Mouse (Mus musculus): ENCODE measurements around the gene Btrc. TPM values are rescaled to one million over a fixed set of nuclear protein-coding genes. Genes with fewer than 3 reads are reported as not detected.

The Btrc gene
- polyA plus RNA-seq, 1 experiment from 2014 or later: 43.5 TPM

DNA sequence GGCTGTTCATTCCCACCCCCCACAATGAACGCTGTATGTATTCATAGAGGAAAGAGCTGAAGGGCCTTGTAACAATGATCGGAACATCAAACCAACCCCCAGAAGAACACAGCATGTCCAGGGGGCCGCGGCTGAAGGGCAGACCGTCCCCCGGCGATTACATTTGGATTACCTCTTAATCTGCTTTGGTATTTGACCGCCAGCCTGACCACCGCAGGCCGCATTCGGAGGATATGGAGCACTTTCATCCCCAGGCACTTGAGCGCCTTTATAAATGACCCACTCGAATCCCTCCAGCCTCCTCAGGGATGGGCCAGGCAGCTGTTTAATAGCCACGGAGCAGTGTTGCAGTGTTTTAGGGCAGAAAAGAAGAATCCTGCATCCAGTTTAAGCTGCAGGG lies 203.8 kb downstream of the Btrc start:
- Histone ChIP-seq H3K9me3 (ENCODE audit: low read depth, low read length) (no peaks in the 10 kb centered on the region), H3K36me3 (ENCODE audit: insufficient read depth) (peaks cover 2% of the 10 kb centered on the region), H3K4me2 (no peak overlapping the region), H3K27me3 (ENCODE audit: insufficient read depth, low read length) (no peaks in the 10 kb centered on the region), H3K4me1 (ENCODE audit: insufficient read depth) (no peaks in the 10 kb centered on the region; the same call in 1 of the 2 replicates), H3K4me3 (ENCODE audit: low read depth, low read length) (no peak overlapping the region), H3K27ac (ENCODE audit: low read depth) (no peak overlapping the region), H3K9ac (no peak overlapping the region)
- DNase-seq: no peak
- ATAC-seq (ENCODE audit: insufficient read depth): no peak
- TF ChIP-seq CTCF (IDR thresholded peaks at IDR 0.05; ENCODE audit: low read depth): no peak
- 46% methylated on average over 14 of the region's 14 CpGs for WGBS

DNA sequence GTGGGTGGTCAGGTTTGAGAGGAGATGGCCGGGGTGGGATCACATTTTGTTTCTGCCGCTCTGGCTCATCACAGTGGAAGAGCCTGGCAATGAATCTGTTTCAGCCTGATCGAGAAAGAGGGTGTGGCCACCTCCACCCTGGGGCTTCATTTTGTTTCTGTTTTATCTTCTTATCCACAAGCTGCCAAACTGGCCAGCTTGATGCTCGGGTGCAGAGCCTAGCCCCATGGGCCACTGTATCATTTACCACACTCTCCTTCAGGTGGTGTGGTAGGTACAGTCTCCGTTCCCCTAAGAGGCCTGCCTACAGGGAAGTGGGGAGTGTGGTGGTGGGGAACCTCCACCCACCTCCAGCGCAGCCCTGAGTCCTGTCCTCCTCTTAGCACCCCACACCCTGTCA lies 209.5 kb downstream of the Btrc start:
- Histone ChIP-seq H3K36me3 (ENCODE audit: insufficient read depth) (peaks cover 20% of the 10 kb centered on the region), H3K4me2 (no peak overlapping the region), H3K9ac (no peak overlapping the region), H3K4me1 (ENCODE audit: insufficient read depth) (peaks cover 23% of the 10 kb centered on the region), H3K9me3 (ENCODE audit: low read depth, low read length) (no peaks in the 10 kb centered on the region), H3K27me3 (ENCODE audit: insufficient read depth, low read length) (no peaks in the 10 kb centered on the region), H3K4me3 (ENCODE audit: low read depth, low read length) (no peak overlapping the region), H3K27ac (ENCODE audit: low read depth) (no peak overlapping the region)
- no peak for ATAC-seq (ENCODE audit: insufficient read depth)
- no peak for TF ChIP-seq CTCF (IDR thresholded peaks at IDR 0.05; ENCODE audit: low read depth)
- WGBS: 72% methylated on average over 6 of the region's 6 CpGs
- DNase-seq: no peak

DNA sequence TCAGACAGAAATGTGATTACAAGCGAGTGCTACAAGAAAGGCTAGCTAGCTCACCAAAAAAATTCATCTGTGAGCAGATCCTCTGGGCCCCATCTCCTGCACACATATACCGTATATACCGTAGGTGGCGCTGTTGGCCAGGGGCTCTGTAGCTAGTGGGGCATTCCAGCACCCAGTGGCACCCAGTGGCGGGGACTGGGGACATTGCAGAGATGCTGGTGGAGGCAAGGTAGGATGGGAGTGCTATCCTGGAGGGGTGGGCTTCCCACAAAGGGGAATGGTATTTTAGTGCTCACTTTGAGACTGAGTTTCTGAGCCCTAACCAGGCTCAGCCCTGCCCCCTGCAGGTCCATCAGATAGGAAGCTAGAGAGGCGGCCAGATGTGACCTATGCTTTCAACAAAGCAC lies 210.3 kb downstream of the Btrc start:
- peak; percentile 66 for ATAC-seq (ENCODE audit: insufficient read depth)
- 11% methylated on average over 6 of the region's 6 CpGs for WGBS

DNA sequence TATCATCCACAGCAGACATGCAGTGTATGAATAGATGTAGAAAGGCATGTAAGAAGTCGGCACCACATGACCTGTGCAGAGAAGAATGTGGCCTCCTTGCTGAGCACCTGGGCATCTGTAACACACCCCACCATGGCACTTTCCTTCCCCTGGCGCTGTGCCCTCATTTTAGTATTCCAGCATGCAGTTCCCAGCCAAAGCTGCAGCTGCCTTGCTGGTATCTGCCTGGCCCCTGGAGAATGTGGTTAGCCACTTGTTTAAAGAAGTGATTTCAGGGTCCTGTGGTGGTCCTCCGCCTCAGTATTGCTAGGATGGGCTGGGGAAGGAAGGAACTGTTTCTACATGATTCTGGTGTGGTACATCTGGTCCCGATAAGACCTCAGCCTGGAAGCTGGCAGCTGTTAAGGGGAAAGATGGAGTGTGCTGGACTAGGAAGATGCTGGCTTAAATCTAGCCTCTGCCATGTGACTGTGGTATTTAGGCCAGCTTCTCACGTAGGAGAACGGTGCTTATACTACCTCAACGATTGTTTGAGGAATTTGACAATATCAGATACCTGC lies 210.9 kb downstream of the Btrc start:
- no peak overlapping the region for H3K4me2 ChIP-seq
- 61% methylated on average over 7 of the region's 7 CpGs for WGBS

More for the DNA sequence above, 210.3 kb downstream of the Btrc start:
- peaks cover 23% of the 10 kb centered on the region for H3K4me1 ChIP-seq (ENCODE audit: insufficient read depth)
- H3K27me3 ChIP-seq (ENCODE audit: insufficient read depth, low read length): no peaks in the 10 kb centered on the region
- DNase-seq: peak; percentile 87
- H3K4me2 ChIP-seq: no peak overlapping the region
- no peaks in the 10 kb centered on the region for H3K9me3 ChIP-seq (ENCODE audit: low read depth, low read length)
- H3K9ac ChIP-seq: no peak overlapping the region
- H3K36me3 ChIP-seq (ENCODE audit: insufficient read depth): peaks cover 28% of the 10 kb centered on the region
- no peak overlapping the region for H3K4me3 ChIP-seq (ENCODE audit: low read depth, low read length)
- peak; percentile 91 for TF ChIP-seq CTCF (IDR thresholded peaks at IDR 0.05; ENCODE audit: low read depth)
- H3K27ac ChIP-seq (ENCODE audit: low read depth): no peak overlapping the region

DNA sequence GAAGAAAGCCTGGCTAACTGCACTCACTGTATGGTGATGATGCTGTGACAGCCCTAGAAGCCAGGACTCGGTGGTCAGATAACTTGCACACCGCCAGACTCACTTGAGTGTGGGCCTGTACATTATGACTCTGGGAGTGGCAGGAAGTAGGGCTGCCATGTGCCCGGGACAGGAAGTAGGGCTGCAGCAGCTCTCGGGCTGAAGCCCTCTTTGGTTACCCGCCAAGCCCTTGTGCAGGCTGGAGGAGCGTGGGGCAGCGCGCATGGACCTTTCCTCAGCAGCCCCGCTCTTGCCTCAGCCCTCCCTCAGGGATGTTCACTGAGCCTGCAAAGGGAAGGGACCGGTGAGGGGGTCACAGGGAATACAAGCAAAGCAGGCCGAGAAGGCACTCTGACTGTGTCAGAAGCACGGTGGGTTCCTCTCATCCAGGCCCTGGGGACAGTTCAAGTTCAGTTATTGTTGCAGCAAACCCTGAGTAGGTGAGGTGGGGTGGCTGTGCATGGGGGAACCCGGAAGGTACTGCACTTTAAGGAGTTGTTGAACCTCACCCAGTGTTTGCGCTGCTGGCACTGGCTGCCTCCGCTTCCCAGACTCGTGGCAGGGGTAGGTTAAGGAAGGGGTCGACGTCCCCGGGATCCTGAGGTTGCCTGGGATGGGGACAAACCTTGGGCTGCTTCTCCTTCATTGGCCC lies 211.6 kb downstream of the Btrc start:
- 0 out of 2 replicates have a peak overlapping the region, but pooled peaks have one; percentile 12 for H3K4me2 ChIP-seq
- DNase-seq: peak; percentile 59

More for the DNA sequence above, 210.9 kb downstream of the Btrc start:
- Histone ChIP-seq H3K4me1 (ENCODE audit: insufficient read depth) (peaks cover 23% of the 10 kb centered on the region), H3K9ac (no peak overlapping the region), H3K36me3 (ENCODE audit: insufficient read depth) (peaks cover 33% of the 10 kb centered on the region), H3K27ac (ENCODE audit: low read depth) (peak overlapping the region; percentile 68; the same call in 1 of the 2 replicates), H3K9me3 (ENCODE audit: low read depth, low read length) (no peaks in the 10 kb centered on the region), H3K27me3 (ENCODE audit: insufficient read depth, low read length) (no peaks in the 10 kb centered on the region), H3K4me3 (ENCODE audit: low read depth, low read length) (no peak overlapping the region)
- no peak for TF ChIP-seq CTCF (IDR thresholded peaks at IDR 0.05; ENCODE audit: low read depth)
- DNase-seq: no peak
- ATAC-seq (ENCODE audit: insufficient read depth): no peak

DNA sequence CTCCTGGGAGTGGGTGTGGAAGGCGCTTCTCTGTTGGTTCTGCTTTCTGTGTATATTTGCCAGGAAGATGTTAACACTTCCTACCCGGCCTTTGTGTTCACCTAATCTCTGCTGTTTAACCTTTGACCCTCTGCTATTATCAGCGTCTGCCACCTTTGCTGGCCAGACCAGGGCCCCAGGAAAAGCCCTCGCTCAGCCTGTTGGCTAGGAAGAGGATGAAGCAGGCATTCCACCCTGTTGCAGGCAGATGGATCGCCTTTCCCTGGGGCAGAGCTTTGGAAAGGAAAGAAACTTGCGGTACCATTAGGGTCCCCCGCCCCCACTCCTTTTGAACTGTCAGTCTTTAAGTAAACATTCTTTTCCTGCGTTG lies 212.1 kb downstream of the Btrc start:
- Histone ChIP-seq H3K4me2 (0 out of 2 replicates have a peak overlapping the region, but pooled peaks have one; percentile 12), H3K9ac (no peak overlapping the region), H3K9me3 (ENCODE audit: low read depth, low read length) (no peaks in the 10 kb centered on the region), H3K27me3 (ENCODE audit: insufficient read depth, low read length) (no peaks in the 10 kb centered on the region), H3K36me3 (ENCODE audit: insufficient read depth) (peaks cover 40% of the 10 kb centered on the region), H3K27ac (ENCODE audit: low read depth) (no peak overlapping the region), H3K4me3 (ENCODE audit: low read depth, low read length) (no peak overlapping the region), H3K4me1 (ENCODE audit: insufficient read depth) (peaks cover 23% of the 10 kb centered on the region)
- 5% methylated on average over 8 of the region's 8 CpGs for whole genome bisulfite sequencing
- ATAC-seq (ENCODE audit: insufficient read depth) (peak; percentile 28; the same call in 1 of the 2 replicates), DNase-seq (peak; percentile 75)
- TF ChIP-seq CTCF (IDR thresholded peaks at IDR 0.05; ENCODE audit: low read depth): no peak

More for the DNA sequence above, 211.6 kb downstream of the Btrc start:
- peak overlapping the region; percentile 68 for H3K27ac ChIP-seq (ENCODE audit: low read depth)
- peaks cover 23% of the 10 kb centered on the region for H3K4me1 ChIP-seq (ENCODE audit: insufficient read depth)
- ATAC-seq (ENCODE audit: insufficient read depth): peak; percentile 50
- no peaks in the 10 kb centered on the region for H3K9me3 ChIP-seq (ENCODE audit: low read depth, low read length)
- no peak for TF ChIP-seq CTCF (IDR thresholded peaks at IDR 0.05; ENCODE audit: low read depth)
- H3K36me3 ChIP-seq (ENCODE audit: insufficient read depth): peaks cover 40% of the 10 kb centered on the region
- H3K27me3 ChIP-seq (ENCODE audit: insufficient read depth, low read length): no peaks in the 10 kb centered on the region
- H3K9ac ChIP-seq: no peak overlapping the region
- H3K4me3 ChIP-seq (ENCODE audit: low read depth, low read length): no peak overlapping the region
- WGBS: 21% methylated on average over 19 of the region's 19 CpGs

DNA sequence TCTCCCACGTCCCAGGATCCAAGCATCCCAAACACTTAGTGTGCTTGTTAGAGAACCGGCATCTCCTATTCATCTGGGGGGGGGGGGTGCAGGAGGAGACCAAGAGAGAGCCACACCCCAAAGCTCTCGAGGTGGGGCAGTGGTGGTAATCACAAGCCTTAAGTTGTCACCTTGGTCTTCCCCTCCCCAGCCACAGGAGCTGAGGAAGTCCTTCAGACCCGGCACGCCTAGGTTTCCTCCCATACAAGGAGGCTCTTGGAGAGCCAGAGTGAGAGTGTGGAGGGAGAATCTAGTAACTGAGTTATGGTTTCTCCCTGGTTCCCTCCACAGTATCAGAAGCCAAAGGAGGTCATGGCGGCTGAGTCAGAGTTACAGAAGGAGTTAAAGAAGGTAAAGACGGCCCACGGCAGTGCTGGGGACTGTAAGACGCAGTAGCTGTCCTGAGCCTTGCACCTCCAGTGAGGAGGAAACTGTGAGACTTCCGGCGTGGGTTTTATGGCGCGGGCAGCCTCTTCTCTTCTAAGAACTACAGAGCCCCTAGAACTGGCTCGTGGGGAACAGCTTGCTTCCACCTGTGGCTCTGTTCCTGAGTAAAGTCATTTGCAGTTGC lies 213.7 kb downstream of the Btrc start:
- 76% methylated on average over 14 of the region's 14 CpGs for WGBS
- no peak for ATAC-seq (ENCODE audit: insufficient read depth)

More for the DNA sequence above, 213.7 kb downstream of the Btrc start:
- no peak overlapping the region for H3K9ac ChIP-seq
- H3K9me3 ChIP-seq (ENCODE audit: low read depth, low read length): no peaks in the 10 kb centered on the region
- DNase-seq: no peak
- H3K4me1 ChIP-seq (ENCODE audit: insufficient read depth): peaks cover 23% of the 10 kb centered on the region
- no peak for TF ChIP-seq CTCF (IDR thresholded peaks at IDR 0.05; ENCODE audit: low read depth)
- no peak overlapping the region for H3K4me3 ChIP-seq (ENCODE audit: low read depth, low read length)
- peaks cover 39% of the 10 kb centered on the region for H3K36me3 ChIP-seq (ENCODE audit: insufficient read depth)
- no peak overlapping the region for H3K4me2 ChIP-seq
- no peak overlapping the region for H3K27ac ChIP-seq (ENCODE audit: low read depth)
- no peaks in the 10 kb centered on the region for H3K27me3 ChIP-seq (ENCODE audit: insufficient read depth, low read length)

All from lung, embryonic 14.5 days (tissue).